Mouse (Mus musculus): ENCODE results near the gene Insig2.

DNA sequence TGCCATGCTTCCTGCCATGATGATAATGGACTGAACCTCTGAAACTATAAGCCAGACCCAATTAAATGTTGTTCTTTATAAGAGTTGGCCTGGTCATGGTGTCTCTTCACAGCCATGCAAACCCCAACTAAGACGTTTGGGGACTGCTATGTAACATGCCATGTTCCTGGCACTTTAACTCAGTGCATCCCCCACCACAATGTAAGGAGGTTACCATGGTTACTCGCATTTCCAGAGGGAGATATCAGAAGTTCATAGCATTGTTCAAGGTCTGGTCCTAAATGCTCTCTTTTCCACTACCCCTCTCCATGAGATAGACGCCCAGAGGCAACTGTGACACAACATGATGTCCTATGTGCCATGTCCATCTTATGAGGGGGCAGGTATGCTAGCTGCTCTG lies 54.0 kb downstream of the Insig2 start:
- no peak for TF ChIP-seq CTCF (IDR thresholded peaks at IDR 0.05; ENCODE audit: low read depth)
- no peak for TF ChIP-seq EP300 (IDR thresholded peaks at IDR 0.05; ENCODE audit: low read depth)
